Mouse (Mus musculus) cortical plate, adult 2 months (tissue): ENCODE results near the gene Tmco3.

Experiments used
- CTCF ChIP-seq: fragments of 200-500 bp; IDR thresholded peaks from 2 replicates; pipeline ENCODE4 v1.5.1; 2011; ENCODE audit warnings: mild to moderate bottlenecking, control low read depth, low read length; ENCODE audit not compliant: insufficient read depth; ENCODE audit errors: extremely low read depth
- POLR2A ChIP-seq: fragments of 200-500 bp; IDR thresholded peaks from 2 replicates; pipeline ENCODE4 v1.6.1; 2011; ENCODE audit warnings: mild to moderate bottlenecking, low read length, control low read depth; ENCODE audit not compliant: insufficient read depth; ENCODE audit errors: extremely low read depth

DNA sequence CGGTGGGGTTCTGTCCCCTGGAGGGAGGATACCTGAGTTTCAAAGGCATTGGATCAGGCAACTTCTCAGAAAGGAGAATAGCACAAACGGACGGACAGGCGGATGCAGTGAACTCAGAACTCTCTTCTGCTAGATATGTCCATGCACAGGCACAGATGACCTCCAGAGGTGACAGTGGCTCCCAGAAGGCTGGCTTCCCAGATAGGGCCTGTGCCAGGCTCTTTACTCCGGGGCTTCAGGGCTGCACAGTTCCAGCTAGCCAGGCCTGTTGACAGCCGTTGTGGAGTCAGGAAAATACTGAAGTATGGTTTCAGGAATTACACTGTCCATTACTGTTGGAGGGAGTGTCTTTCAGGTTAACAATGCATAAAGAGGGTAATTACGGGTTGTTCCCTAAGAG, 62.1 kb downstream of the Tmco3 start:
- TF ChIP-seq POLR2A, result no peak
- TF ChIP-seq CTCF, result no peak
